Mouse (Mus musculus) forebrain, embryonic 14.5 days (tissue): ENCODE measurements at regions not wholly inside any gene's neighbourhood (a gene's known extent, or its start where the extent isn't known, plus 50 kb on each side); places are given as distances from the start of the nearest gene placed in this dataset.

ENCODE experiments used
- ATAC-seq: fragments of 200-750 bp; cut with Nextera tagmentation; 2 replicates; pipeline ENCODE4 v1.8.0; 2017; ENCODE audit warnings: mild to moderate bottlenecking, moderate library complexity
- DNase-seq: peaks from one replicate; pipeline ENCODE4 v3.0.0-alpha.2; 2015; ENCODE audit warnings: low spot score
- H3K27ac ChIP-seq: fragments of 300-500 bp; sonication (generic); 2 replicates; pipeline ENCODE4 v1.5.1; 2014; ENCODE audit warnings: low read depth, mild to moderate bottlenecking, control low read depth, low read length, moderate library complexity
- H3K27me3 ChIP-seq: fragments of 300-500 bp; sonication (generic); replicated peaks from 2 replicates; pipeline ENCODE4 v1.6.1; 2014; ENCODE audit warnings: low read length, control low read depth, mixed read lengths; ENCODE audit not compliant: control insufficient read depth, insufficient read depth
- H3K36me3 ChIP-seq: fragments of 300-500 bp; sonication (generic); 2 replicates; pipeline ENCODE4 v1.6.1; 2014; ENCODE audit warnings: low read length, control low read depth; ENCODE audit not compliant: control insufficient read depth, insufficient read depth
- H3K4me1 ChIP-seq: fragments of 300-500 bp; sonication (generic); 2 replicates; pipeline ENCODE4 v1.6.1; 2014; ENCODE audit warnings: antibody characterized with exemption, low read length, control low read depth; ENCODE audit not compliant: control insufficient read depth, insufficient read depth
- H3K4me2 ChIP-seq: fragments of 300-500 bp; sonication (generic); 2 replicates; pipeline ENCODE4 v1.6.1; 2014; ENCODE audit warnings: mild to moderate bottlenecking, control low read depth, low read length
- H3K4me3 ChIP-seq: fragments of 300-500 bp; sonication (generic); 2 replicates; pipeline ENCODE4 v1.5.1; 2014; ENCODE audit warnings: low read depth, low read length, control low read depth
- H3K9ac ChIP-seq: fragments of 300-500 bp; sonication (generic); 2 replicates; pipeline ENCODE4 v1.6.1; 2014; ENCODE audit warnings: mild to moderate bottlenecking, low read length, control low read depth, moderate library complexity
- H3K9me3 ChIP-seq: fragments of 300-500 bp; sonication (generic); replicated peaks from 2 replicates; pipeline ENCODE4 v1.6.1; 2016; ENCODE audit warnings: low read length, control low read depth, mixed read lengths; ENCODE audit not compliant: control insufficient read depth
- WGBS: fragments of 180-500 bp; shearing (Covaris S2); extraction: QIAGEN DNeasy Blood & Tissue Kit; methylation state at CpG from one replicate; pipeline ENCODE4 v1.1.7; 2014; 5-methylcytosine and 5-hydroxymethylcytosine counted together

DNA sequence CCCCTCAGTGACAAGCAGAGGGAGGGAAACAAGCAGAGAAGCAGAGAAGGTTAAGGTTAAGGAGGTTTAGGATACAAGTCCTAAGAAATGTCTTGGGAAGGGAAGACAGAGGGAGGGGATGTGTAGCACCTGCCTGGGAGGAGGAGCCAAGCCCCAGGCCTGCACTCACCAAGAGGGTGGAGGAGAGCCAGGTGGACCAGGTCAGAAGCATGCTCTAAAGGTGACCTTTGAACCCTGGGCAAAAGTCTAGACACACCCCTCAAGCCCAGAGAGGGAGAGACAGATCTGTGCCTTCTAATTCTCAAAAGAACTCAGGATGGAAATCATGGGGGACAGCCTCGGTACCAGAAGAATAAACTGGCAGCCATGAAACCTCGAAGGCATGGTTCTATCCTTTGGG is 54.4 kb upstream of the Calm2 start:
- no peak overlapping the region for H3K9ac ChIP-seq
- no peak for ATAC-seq
- H3K4me1 ChIP-seq, result peaks cover 8% of the 10 kb centered on the region; the same call in 1 of the 2 replicates
- no peak overlapping the region for H3K27ac ChIP-seq
- no peak overlapping the region for H3K4me2 ChIP-seq
- H3K27me3 ChIP-seq, result no peaks in the 10 kb centered on the region
- H3K4me3 ChIP-seq, result no peak overlapping the region
- H3K9me3 ChIP-seq, result no peaks in the 10 kb centered on the region
- WGBS, result 58% methylated on average over 2 of the region's 2 CpGs
- H3K36me3 ChIP-seq, result no peaks in the 10 kb centered on the region
- DNase-seq, result no peak

DNA sequence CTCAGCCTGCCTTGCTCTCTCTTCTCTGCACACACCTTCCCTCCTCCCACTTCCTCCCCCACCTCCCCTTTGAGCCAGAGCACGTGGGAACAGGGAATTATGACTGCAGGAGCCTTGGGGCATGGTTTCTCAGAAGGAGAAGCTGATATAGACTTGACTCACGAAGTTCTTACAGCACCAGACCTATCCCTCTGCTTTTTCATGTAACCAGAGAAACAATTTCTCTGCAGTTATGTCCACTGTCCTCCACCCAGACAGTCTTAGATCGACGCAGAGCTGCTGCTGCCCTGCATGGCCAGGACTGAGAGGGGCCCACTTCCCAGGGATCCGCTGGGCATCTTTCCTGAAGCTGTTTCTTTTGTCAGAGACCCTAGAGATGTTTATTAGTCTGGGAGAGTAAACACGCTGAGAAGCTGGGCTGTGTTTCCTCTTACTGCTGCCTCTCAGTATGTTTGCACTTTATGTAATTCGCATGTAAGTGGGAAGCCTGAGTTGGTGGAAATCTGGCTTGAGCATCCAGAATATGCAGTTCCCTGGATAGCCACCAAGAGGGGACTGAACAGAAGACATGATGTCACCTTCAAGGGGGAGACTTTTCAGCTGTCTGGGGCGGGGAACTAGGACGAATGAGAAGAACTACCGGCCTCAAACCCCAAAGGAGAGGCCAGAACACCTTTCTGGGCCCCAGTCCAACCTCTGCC is 55.1 kb upstream of the Calm2 start:
- Histone ChIP-seq H3K4me3 (no peak overlapping the region), H3K9ac (no peak overlapping the region), H3K4me1 (peaks cover 8% of the 10 kb centered on the region; the same call in 1 of the 2 replicates), H3K27me3 (no peaks in the 10 kb centered on the region), H3K4me2 (no peak overlapping the region), H3K27ac (no peak overlapping the region), H3K9me3 (no peaks in the 10 kb centered on the region), H3K36me3 (no peaks in the 10 kb centered on the region)
- DNase-seq, result peak; percentile 39
- peak; percentile 49; the same call in 1 of the 2 replicates for ATAC-seq
- 37% methylated on average over 10 of the region's 10 CpGs for WGBS

DNA sequence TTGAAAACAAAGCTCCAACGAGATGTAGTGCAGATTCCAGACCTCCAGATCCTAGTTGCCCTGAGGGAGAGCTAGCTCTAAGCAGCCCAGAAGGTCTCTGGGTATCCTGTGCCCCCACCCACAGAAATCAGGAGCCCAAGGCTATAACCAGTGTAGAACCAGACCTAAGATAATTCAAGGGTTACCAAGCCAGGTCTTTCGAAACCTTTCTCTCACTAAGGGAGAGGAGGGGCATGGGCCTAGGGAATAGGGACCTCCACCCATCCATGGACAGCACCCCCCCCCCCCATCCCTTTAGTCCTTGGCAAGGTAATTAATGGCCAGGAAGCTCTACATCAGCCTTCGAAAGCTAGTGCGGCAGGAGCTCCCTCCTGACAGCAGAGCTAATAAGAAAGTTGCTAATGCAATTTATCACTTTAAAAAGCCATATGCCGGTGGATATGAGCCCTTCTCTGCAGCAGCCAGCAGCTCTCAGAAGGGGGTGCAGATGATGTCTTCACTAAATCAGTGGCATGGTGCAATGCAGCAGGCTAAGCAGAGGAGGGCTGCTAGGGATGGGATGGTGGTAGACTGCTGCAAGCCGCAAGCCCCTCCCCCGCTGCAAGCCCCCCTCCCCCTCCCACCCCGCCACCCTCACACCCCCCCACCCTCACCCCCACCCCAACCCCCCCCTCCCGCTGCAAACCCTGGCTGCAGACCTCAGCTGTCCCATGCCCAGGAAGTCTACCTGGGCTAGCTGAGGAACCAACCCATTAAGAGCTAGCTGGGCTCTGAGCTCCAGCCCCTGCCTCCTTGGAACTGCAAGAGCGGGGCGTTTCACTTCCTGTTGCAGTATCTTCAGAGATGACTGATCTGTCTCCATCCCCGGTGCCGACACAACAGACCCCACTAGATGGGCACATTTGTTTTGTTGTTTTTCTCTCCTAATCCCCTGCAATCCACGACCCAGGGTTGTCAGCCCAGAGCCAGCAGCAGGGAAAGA is 55.9 kb upstream of the Calm2 start:
- Histone ChIP-seq H3K27ac (no peak overlapping the region), H3K4me3 (no peak overlapping the region)
- ATAC-seq, result peak; percentile 83; the same call in 1 of the 2 replicates

DNA sequence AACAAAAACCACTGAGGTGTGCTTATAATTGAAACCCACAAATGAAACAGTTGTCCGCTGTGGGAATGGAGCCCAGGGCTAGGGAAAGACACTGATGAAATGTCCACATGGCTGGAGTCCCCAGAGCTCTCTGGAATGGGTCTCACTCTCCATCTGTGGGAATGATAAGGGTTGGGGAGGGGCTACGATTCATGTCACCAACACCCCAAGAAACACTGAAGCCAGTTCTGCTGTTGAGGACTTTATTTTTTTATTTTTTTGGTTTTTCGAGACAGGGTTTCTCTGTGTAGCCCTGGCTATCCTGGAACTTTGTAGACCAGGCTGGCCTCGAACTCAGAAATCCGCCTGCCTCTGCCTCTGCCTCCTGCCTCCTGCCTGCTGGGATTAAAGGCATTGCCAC is 56.8 kb upstream of the Calm2 start:
- H3K27ac ChIP-seq, result no peak overlapping the region
- WGBS, result 79% methylated on average over 5 of the region's 5 CpGs

More for the DNA sequence above, 55.9 kb upstream of the Calm2 start:
- peak; percentile 62 for DNase-seq
- Histone ChIP-seq H3K36me3 (no peaks in the 10 kb centered on the region), H3K9ac (no peak overlapping the region), H3K4me2 (no peak overlapping the region), H3K27me3 (no peaks in the 10 kb centered on the region), H3K4me1 (peaks cover 8% of the 10 kb centered on the region; the same call in 1 of the 2 replicates), H3K9me3 (no peaks in the 10 kb centered on the region)
- 26% methylated on average over 12 of the region's 14 CpGs for WGBS

DNA sequence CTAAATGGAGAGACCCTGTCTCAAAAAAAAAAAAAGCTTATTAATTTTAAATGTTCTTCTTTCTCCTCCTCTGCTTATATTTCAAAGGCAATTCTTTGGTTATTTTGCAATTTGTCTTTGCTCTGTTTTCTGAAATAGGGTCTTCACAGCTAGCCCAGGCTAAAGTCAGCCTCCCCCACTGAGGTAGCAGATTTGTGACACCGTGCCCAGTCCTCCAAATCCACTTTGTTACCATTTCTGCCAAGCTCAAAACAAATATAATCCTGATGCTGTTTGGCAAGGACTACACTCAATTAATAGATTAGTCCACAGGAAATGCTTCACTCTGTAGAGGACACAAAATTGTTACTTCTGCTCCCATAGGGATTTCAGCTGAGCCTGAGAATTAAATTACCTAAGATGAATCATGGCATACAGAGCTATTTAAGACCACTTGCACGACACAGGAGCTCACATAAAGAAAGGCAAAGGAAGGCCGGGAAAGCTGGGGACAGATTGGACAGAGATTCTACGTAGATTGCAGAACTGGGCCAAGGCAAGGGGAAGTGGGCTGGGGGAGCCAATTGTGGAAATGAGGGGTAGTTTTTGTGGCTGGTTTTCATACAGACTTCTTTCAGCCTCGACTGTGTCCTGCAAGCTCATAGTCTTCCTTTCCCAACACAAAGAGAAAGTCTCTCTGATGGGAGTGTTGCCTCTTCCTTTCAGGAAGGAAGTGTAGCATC is 58.4 kb upstream of the Calm2 start:
- Histone ChIP-seq H3K27ac (no peak overlapping the region), H3K27me3 (no peaks in the 10 kb centered on the region), H3K36me3 (no peaks in the 10 kb centered on the region), H3K4me2 (no peak overlapping the region), H3K9me3 (no peaks in the 10 kb centered on the region), H3K9ac (no peak overlapping the region), H3K4me1 (peaks cover 13% of the 10 kb centered on the region), H3K4me3 (no peak overlapping the region)
- WGBS, result 67% methylated on average over 5 of the region's 5 CpGs
- DNase-seq (no peak), ATAC-seq (no peak)

More for the DNA sequence above, 56.8 kb upstream of the Calm2 start:
- DNase-seq (no peak), ATAC-seq (no peak)
- Histone ChIP-seq H3K4me1 (peaks cover 10% of the 10 kb centered on the region; the same call in 1 of the 2 replicates), H3K4me3 (no peak overlapping the region), H3K36me3 (no peaks in the 10 kb centered on the region), H3K27me3 (no peaks in the 10 kb centered on the region), H3K9ac (no peak overlapping the region), H3K9me3 (no peaks in the 10 kb centered on the region), H3K4me2 (no peak overlapping the region)

DNA sequence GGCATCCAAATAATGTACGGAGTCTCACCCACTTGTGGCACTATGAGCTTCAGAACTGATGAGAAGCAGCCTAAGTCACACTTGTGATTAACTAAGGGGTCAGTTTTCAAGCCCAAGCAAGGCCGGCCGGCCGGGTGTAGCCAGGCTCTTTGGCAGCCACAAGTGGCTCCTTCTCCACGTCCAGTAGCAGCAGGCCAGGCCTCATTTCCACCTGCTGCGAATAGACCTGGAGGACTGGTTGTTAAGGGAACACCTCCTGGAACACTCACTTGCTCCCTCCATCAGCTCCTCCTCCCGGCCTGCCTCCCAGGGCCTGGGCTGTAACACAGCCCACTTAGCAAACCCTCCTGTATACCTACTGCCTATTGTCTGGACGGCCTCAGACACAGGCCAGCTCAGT is 61.1 kb upstream of the Calm2 start:
- DNase-seq, result no peak
- no peak overlapping the region for H3K27ac ChIP-seq
- WGBS, result 50% methylated on average over 8 of the region's 8 CpGs
- H3K9ac ChIP-seq, result no peak overlapping the region
- no peak overlapping the region for H3K4me3 ChIP-seq
- peaks cover 5% of the 10 kb centered on the region for H3K4me1 ChIP-seq
- no peak for ATAC-seq
- H3K9me3 ChIP-seq, result no peaks in the 10 kb centered on the region
- H3K36me3 ChIP-seq, result no peaks in the 10 kb centered on the region
- no peak overlapping the region for H3K4me2 ChIP-seq
- no peaks in the 10 kb centered on the region for H3K27me3 ChIP-seq

DNA sequence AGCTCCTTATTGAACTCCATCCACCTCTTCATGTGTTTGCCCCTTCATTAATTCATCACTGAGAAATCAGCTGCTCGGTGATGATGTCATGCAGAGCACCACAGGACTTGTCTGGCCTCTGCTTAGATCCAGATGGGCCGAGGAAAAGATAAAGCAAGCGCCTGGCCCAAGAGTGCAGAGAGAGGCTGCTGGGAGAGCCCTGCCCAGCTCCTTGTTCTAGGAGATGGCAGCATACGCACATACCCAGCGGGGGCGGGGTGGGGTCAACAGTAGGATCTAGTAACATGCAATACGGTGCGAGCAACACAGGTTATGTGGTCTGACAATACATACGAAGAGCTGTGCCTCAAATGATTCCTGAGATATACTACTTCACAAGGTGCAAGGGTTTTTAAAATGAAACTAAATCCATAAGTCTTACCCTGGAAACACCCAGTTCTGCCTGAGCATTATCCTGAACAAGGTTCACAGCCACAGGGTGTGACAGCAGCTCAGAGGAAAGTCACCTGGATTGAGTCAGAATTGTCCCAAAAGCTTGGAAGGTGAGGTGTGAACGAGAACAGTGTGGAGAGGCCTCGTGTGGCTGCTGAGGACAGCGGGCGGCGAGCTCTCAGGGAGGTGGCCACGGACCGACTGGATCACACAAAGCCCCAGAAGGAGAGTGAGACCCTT is 62.0 kb upstream of the Calm2 start:
- H3K27ac ChIP-seq, result no peak overlapping the region
- H3K4me1 ChIP-seq, result peaks cover 5% of the 10 kb centered on the region
- H3K9me3 ChIP-seq, result no peaks in the 10 kb centered on the region
- H3K4me3 ChIP-seq, result no peak overlapping the region
- H3K27me3 ChIP-seq, result no peaks in the 10 kb centered on the region
- no peak overlapping the region for H3K4me2 ChIP-seq
- H3K36me3 ChIP-seq, result no peaks in the 10 kb centered on the region
- no peak overlapping the region for H3K9ac ChIP-seq
- DNase-seq, result no peak
- 70% methylated on average over 16 of the region's 16 CpGs for WGBS
- no peak for ATAC-seq

DNA sequence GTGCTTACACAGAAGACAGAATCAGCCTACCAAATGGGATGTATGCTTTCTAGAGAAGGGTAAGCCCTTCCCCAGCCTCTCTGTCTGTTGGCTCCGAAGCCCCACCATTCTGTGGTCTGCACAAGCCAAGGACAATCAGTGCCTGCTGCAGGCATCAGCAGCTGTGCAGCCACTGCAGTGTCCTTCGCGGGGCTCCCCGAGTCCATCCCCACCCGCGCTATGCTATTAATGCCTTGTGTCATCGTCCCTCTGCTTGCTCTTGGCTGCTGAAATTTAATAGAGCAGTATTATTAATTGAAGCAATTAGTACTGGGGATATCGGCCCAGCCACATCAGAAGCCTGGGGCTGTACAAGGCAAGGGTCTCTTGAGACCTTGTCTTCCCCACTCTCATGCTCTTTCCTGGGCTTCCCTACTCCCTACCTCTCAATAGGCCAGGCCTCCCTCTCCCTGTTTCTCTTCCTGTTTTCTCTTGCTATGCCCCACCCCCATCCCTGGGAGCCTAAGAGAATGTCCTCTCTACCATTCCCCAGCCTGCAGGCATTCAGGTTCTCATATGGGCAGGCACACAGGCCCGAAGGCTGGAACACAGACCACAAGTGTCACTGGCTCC is 65.4 kb upstream of the Calm2 start:
- Histone ChIP-seq H3K27me3 (no peaks in the 10 kb centered on the region), H3K36me3 (no peaks in the 10 kb centered on the region), H3K9ac (no peak overlapping the region), H3K4me3 (no peak overlapping the region), H3K9me3 (no peaks in the 10 kb centered on the region), H3K4me2 (no peak overlapping the region), H3K27ac (no peak overlapping the region), H3K4me1 (peaks cover 5% of the 10 kb centered on the region)
- DNase-seq, result no peak
- ATAC-seq, result no peak
- 67% methylated on average over 9 of the region's 9 CpGs for WGBS
